Mouse (Mus musculus) neural tube, embryonic 14.5 days (tissue): ENCODE measurements around the gene Epm2a. TPM values are rescaled to one million over a fixed set of nuclear protein-coding genes. Genes with fewer than 3 reads are reported as not detected.

Experiments used
- ATAC-seq: fragments of 200-750 bp; cut with Nextera tagmentation; 2 replicates; pipeline ENCODE4 v1.8.0; 2017; ENCODE audit warnings: low read depth, mild to moderate bottlenecking, moderate TSS enrichment, moderate library complexity
- H3K27ac ChIP-seq: fragments of 300-500 bp; sonication (generic); 2 replicates; pipeline ENCODE4 v1.5.1; 2014; ENCODE audit warnings: low read depth, mild to moderate bottlenecking, control low read depth, low read length, moderate library complexity, mixed read lengths
- H3K27me3 ChIP-seq: fragments of 300-500 bp; sonication (generic); 2 replicates; pipeline ENCODE4 v1.6.1; 2014; ENCODE audit warnings: low read length; ENCODE audit not compliant: control insufficient read depth, insufficient read depth
- H3K36me3 ChIP-seq: fragments of 300-500 bp; sonication (generic); 2 replicates; pipeline ENCODE4 v1.6.1; 2014; ENCODE audit warnings: low read length, mixed read lengths; ENCODE audit not compliant: control insufficient read depth, insufficient read depth
- H3K4me1 ChIP-seq: fragments of 300-500 bp; sonication (generic); 2 replicates; pipeline ENCODE4 v1.6.1; 2014; ENCODE audit warnings: low read length; ENCODE audit not compliant: control insufficient read depth, insufficient read depth
- H3K4me2 ChIP-seq: fragments of 300-500 bp; sonication (generic); 2 replicates; pipeline ENCODE4 v1.6.1; 2014; ENCODE audit warnings: mild to moderate bottlenecking, low read depth, low read length, control low read depth
- H3K4me3 ChIP-seq: fragments of 300-500 bp; sonication (generic); 2 replicates; pipeline ENCODE4 v1.5.1; 2014; ENCODE audit warnings: low read depth, low read length, control low read depth, mixed read lengths
- H3K9ac ChIP-seq: fragments of 300-500 bp; sonication (generic); replicated peaks from 2 replicates; pipeline ENCODE4 v1.6.1; 2014; ENCODE audit warnings: low read depth, mild to moderate bottlenecking, control low read depth, low read length, mixed read lengths
- H3K9me3 ChIP-seq: fragments of 300-500 bp; sonication (generic); 2 replicates; pipeline ENCODE4 v1.6.1; 2016; ENCODE audit warnings: low read length; ENCODE audit not compliant: control insufficient read depth
- WGBS: fragments of 180-500 bp; shearing (Covaris S2); extraction: QIAGEN DNeasy Blood & Tissue Kit; methylation state at CpG from one replicate; pipeline ENCODE4 v1.1.7; 2014; 5-methylcytosine and 5-hydroxymethylcytosine counted together
- polyA plus RNA-seq: library from polyadenylated mRNA; unstranded; fragments of >200 nt; fragmentation: Nextera tagmentation; extraction: Ambion mirVana; gene quantifications from 2 replicates; pipeline ENCODE4 v1.2.1, GENCODE M21; 2014

The Epm2a gene
- polyA plus RNA-seq, 1 experiment from 2014 or later, result 2.5 TPM

GRCm38 (mm10) chr10:11410926-11411325 is 67.7 kb downstream of the Epm2a start:
- Histone ChIP-seq H3K4me2 (no peak overlapping the region), H3K9ac (no peak overlapping the region), H3K36me3 (no peaks in the 10 kb centered on the region), H3K27ac (no peak overlapping the region), H3K4me1 (no peaks in the 10 kb centered on the region), H3K4me3 (no peak overlapping the region), H3K9me3 (no peaks in the 10 kb centered on the region), H3K27me3 (no peaks in the 10 kb centered on the region)
- no peak for ATAC-seq
- 91% methylated on average over 5 of the region's 5 CpGs for WGBS

DNA sequence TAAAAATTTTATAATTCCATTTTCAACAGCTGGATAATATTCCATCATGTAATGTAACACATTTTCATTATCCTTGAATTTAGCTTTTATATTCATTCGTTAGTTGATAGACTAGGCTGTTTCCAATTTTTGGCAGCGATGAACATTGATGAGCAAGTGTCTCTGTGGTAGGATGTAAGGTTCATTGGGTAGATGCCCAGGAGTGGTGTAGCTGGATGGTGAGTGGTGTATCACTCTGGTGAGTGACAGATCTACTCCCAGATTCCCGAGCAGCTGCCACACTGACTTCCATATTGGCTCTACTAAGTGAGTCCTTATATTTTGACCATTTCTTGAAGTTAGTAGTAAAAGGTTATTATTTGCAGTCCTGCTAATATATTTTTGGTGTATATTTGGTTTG is 76.9 kb downstream of the Epm2a start:
- no peaks in the 10 kb centered on the region for H3K4me1 ChIP-seq
- no peak overlapping the region for H3K27ac ChIP-seq
- ATAC-seq, result no peak
- no peaks in the 10 kb centered on the region for H3K27me3 ChIP-seq
- H3K9me3 ChIP-seq, result no peaks in the 10 kb centered on the region
- H3K9ac ChIP-seq, result no peak overlapping the region
- H3K36me3 ChIP-seq, result no peaks in the 10 kb centered on the region
- no peak overlapping the region for H3K4me3 ChIP-seq
- WGBS, result 93% methylated on average over 3 of the region's 3 CpGs
- no peak overlapping the region for H3K4me2 ChIP-seq

DNA sequence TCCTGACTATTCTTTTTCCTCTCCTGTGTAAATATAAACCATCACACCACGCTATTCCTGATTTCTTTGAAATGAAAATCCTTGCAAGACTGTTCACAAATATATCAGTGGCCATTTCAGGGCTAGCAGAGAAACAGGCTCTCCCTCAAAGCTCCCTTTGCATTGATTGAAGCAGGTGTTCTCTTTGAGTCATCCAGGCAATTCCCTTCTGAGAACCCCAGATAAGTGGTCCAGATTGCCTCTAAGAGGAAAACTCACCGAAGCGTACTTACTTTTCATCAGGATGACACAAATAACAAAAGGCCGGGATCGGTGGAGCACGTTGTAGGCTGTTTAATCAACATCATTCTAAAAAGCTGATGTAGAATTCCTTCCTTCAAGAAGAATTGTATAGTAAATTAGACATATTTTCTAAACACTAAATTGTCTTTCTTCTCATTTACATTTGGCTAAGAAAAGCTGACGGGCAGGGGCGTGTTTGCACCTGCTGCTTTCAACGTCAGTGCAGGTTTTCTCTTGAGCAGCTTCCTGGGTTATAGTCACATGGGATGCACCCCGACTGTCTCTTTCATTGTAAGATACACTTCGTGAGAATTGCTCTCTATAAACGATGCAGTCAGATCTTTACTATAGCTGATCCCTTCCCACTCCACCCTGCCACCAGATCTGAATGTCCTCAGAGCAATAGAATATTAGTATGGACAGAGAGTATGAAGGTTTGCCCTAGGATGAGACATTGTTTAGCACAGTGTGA is 86.0 kb downstream of the Epm2a start:
- no peaks in the 10 kb centered on the region for H3K27me3 ChIP-seq
- ATAC-seq, result no peak
- no peaks in the 10 kb centered on the region for H3K4me1 ChIP-seq
- no peak overlapping the region for H3K4me2 ChIP-seq
- H3K9ac ChIP-seq, result no peak overlapping the region
- no peaks in the 10 kb centered on the region for H3K9me3 ChIP-seq
- WGBS, result 73% methylated on average over 12 of the region's 12 CpGs
- no peaks in the 10 kb centered on the region for H3K36me3 ChIP-seq
- H3K4me3 ChIP-seq, result no peak overlapping the region
- H3K27ac ChIP-seq, result no peak overlapping the region

GRCm38 (mm10) chr10:11436961-11437360 is 93.8 kb downstream of the Epm2a start:
- no peak overlapping the region for H3K4me3 ChIP-seq
- ATAC-seq, result no peak
- no peaks in the 10 kb centered on the region for H3K9me3 ChIP-seq
- no peaks in the 10 kb centered on the region for H3K27me3 ChIP-seq
- no peaks in the 10 kb centered on the region for H3K36me3 ChIP-seq
- no peaks in the 10 kb centered on the region for H3K4me1 ChIP-seq
- 84% methylated on average over 1 of the region's 1 CpGs for WGBS
- no peak overlapping the region for H3K9ac ChIP-seq
- H3K4me2 ChIP-seq, result no peak overlapping the region
- H3K27ac ChIP-seq, result no peak overlapping the region

DNA sequence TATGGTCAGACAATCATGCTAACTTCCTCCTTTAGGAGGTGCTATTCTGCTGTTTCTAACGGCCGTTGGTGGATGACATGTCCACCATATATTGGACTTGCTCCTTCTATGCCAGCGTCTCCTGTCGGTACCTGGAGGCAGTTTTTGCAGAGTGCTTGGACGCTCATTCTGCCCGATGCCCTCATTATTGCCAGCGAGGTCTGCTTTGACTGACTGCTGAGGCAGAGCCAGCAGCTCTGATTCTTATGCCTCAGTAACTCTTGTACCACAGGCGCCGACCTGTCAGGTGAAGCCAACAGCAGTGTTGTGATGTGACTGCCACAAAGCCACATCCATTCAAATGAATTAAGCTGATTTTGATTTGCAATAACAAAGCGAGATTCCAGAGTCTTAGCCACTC is 95.3 kb downstream of the Epm2a start:
- no peak for ATAC-seq
- 92% methylated on average over 10 of the region's 10 CpGs for WGBS
- no peaks in the 10 kb centered on the region for H3K4me1 ChIP-seq
- H3K4me3 ChIP-seq, result no peak overlapping the region
- H3K36me3 ChIP-seq, result no peaks in the 10 kb centered on the region
- H3K9me3 ChIP-seq, result no peaks in the 10 kb centered on the region
- no peak overlapping the region for H3K4me2 ChIP-seq
- H3K27me3 ChIP-seq, result no peaks in the 10 kb centered on the region
- no peak overlapping the region for H3K9ac ChIP-seq
- no peak overlapping the region for H3K27ac ChIP-seq

GRCm38 (mm10) chr10:11439342-11439741 is 96.1 kb downstream of the Epm2a start:
- Histone ChIP-seq H3K9me3 (no peaks in the 10 kb centered on the region), H3K36me3 (no peaks in the 10 kb centered on the region), H3K4me2 (no peak overlapping the region), H3K9ac (no peak overlapping the region), H3K4me3 (no peak overlapping the region), H3K27me3 (no peaks in the 10 kb centered on the region), H3K4me1 (no peaks in the 10 kb centered on the region), H3K27ac (no peak overlapping the region)
- no peak for ATAC-seq
- WGBS, result 89% methylated on average over 6 of the region's 6 CpGs

DNA sequence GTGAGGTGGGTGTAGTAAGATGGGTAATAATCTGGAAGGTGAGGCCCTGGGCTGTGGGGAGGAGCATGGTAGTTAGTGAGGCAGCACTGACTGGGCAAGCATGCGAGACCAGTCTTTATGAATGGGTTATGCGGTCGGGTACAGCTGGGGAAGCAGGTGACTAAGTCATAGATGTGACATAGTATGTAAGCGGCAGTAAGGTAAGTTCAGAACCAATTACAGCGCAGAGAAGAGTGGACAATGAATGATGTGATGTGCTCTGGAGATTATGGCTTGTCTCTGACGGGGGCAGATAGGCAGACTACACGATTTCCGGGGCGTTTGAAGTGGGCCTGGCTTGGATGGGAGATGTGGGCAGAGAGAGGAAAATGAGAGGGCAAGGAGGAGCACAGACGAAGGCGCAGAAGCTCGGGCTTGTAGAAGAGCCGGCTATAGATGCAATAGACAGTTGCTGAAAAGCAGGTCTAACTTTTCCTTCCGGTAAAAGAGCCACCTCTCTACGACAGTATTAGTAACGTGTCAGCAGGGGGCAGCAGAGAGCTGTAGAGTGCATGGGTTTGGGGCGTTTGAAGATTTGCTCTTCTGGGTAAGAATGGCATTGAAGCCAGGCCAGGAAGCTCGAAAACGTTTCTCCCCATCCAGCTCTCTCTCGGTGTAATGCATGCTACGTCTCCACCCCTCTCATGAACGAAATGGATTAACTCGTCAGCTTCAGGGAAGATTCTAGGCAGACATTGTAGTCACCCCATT is 106.5 kb downstream of the Epm2a start:
- no peaks in the 10 kb centered on the region for H3K36me3 ChIP-seq
- peaks cover 3% of the 10 kb centered on the region; the same call in 1 of the 2 replicates for H3K4me1 ChIP-seq
- no peak overlapping the region; the same call in 1 of the 2 replicates for H3K9ac ChIP-seq
- no peak overlapping the region for H3K4me3 ChIP-seq
- H3K4me2 ChIP-seq, result peak overlapping the region; percentile 33; the same call in 1 of the 2 replicates
- no peaks in the 10 kb centered on the region for H3K27me3 ChIP-seq
- 31% methylated on average over 23 of the region's 23 CpGs for WGBS
- no peaks in the 10 kb centered on the region for H3K9me3 ChIP-seq
- no peak overlapping the region for H3K27ac ChIP-seq
- peak; percentile 94 for ATAC-seq

DNA sequence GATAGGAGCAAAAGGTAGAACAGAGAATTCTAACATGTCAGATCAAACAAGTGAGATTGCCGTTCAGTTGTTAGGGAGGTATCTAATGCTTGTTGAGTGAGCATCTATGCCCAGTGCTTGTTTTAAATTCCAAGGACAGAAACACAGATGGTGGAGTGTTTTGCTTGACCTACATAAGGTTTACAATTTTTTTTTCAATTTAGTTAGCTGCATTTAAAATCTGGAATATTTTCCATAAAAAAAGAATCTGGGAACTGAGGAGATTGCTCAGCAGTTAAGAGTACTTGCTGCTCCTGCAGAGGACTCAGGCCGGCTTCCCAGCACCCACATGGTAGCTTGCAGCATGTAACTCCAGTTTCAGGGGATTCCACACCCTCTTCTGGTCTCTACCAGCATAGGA is 109.3 kb downstream of the Epm2a start:
- ATAC-seq, result no peak
- Histone ChIP-seq H3K4me1 (peaks cover 3% of the 10 kb centered on the region; the same call in 1 of the 2 replicates), H3K27ac (no peak overlapping the region), H3K4me3 (no peak overlapping the region), H3K4me2 (no peak overlapping the region), H3K9me3 (no peaks in the 10 kb centered on the region), H3K9ac (no peak overlapping the region), H3K36me3 (no peaks in the 10 kb centered on the region), H3K27me3 (no peaks in the 10 kb centered on the region)
- WGBS, result 85% methylated on average over 2 of the region's 2 CpGs

DNA sequence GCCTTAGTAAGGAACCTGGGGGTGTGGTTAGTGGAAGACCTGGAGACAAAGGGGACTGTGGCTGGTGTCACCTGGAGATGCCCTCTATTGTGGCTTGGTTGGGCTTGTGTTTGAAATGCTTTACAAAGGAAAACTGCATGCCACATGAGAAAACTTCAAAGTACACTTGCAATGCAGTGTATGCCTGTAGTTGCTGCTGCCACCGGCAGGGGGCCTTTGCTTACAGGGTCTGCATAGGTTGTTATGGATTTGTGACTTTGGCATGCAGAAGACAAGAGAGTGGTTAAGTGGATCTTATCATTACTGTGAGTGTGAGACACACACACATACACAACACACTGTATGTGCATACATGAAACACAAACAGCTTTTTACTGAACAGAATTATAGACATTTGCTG is 114.2 kb downstream of the Epm2a start:
- ATAC-seq, result no peak
- no peaks in the 10 kb centered on the region for H3K9me3 ChIP-seq
- no peaks in the 10 kb centered on the region for H3K36me3 ChIP-seq
- H3K27ac ChIP-seq, result no peak overlapping the region
- H3K9ac ChIP-seq, result no peak overlapping the region
- H3K4me2 ChIP-seq, result no peak overlapping the region
- WGBS, result 44% methylated on average over 1 of the region's 1 CpGs
- no peaks in the 10 kb centered on the region for H3K4me1 ChIP-seq
- no peaks in the 10 kb centered on the region for H3K27me3 ChIP-seq
- no peak overlapping the region for H3K4me3 ChIP-seq
